Mouse (Mus musculus): ENCODE measurements at regions not wholly inside any gene's neighbourhood (a gene's known extent, or its start where the extent isn't known, plus 50 kb on each side); places are given as distances from the start of the nearest gene placed in this dataset.

- H3K27ac ChIP-seq (ENCODE audit: insufficient read depth, low read depth) = no peak overlapping the region
- H3K9me3 ChIP-seq (replicated peaks; ENCODE audit: low read length) = no peaks in the 10 kb centered on the region
- H3K27me3 ChIP-seq (replicated peaks) = peaks cover 51% of the 10 kb centered on the region
- in situ Hi-C loops (cut with MboI; ENCODE audit: low pct_ligation_motif_present, low pct_unique_long_range_greater_than_20kb, low sequenced_read_pairs) = no loop called here
- TF ChIP-seq MAZ (IDR thresholded peaks at IDR 0.05; ENCODE audit: low read depth, low read length) (no peak), CHD2 (IDR thresholded peaks at IDR 0.05; ENCODE audit: low read length) (no peak), ZKSCAN1 (IDR thresholded peaks at IDR 0.05; ENCODE audit: borderline replicate concordance, low read depth, low read length) (no peak), IRF4 (IDR thresholded peaks at IDR 0.05; ENCODE audit: low read depth, low read length) (no peak), JUND (conservative IDR thresholded peaks at IDR 0.05; ENCODE audit: low read depth, low read length) (no peak), SMC3 (IDR thresholded peaks at IDR 0.05; ENCODE audit: low read depth, low read length) (no peak), SIN3A (IDR thresholded peaks at IDR 0.05; ENCODE audit: low read length) (no peak), CTCF (conservative IDR thresholded peaks at IDR 0.05 in 1 of 2, IDR thresholded peaks at IDR 0.05 in 1 of 2; ENCODE audit: low read depth in 2 of 2, low read length in 2 of 2) (no peak)
- H3K79me2 ChIP-seq (replicated peaks; ENCODE audit: control insufficient read depth, extremely low read depth, insufficient read depth, poor library complexity, severe bottlenecking) = no peaks in the 10 kb centered on the region
- DNase-seq (ENCODE audit: extremely low read depth) = no peak
- dilution Hi-C loops (cut with MboI; ENCODE audit: extremely low pct_ligation_motif_present, extremely low pct_unique_long_range_greater_than_20kb, low sequenced_read_pairs) = no loop called here
- H3K4me1 ChIP-seq (ENCODE audit: control insufficient read depth in 1 of 2, insufficient read depth in 2 of 2) = peaks cover 0 to 5% of the 10 kb centered on the region in 2 experiments; a peak in 1 of 4 replicates
- H3K9ac ChIP-seq (ENCODE audit: insufficient read depth, low read depth) = no peak overlapping the region
- H3K4me2 ChIP-seq (ENCODE audit: insufficient read depth, low read depth, poor library complexity, severe bottlenecking) = no peak overlapping the region
- no peak overlapping the region for H3K4me3 ChIP-seq (replicated peaks in 1 of 3; ENCODE audit: low read depth in 2 of 3, low read length in 2 of 3, poor library complexity in 1 of 3)
- no peaks in the 10 kb centered on the region for H3K36me3 ChIP-seq (replicated peaks in 1 of 2; ENCODE audit: control insufficient read depth in 1 of 2, insufficient read depth in 1 of 2, low read length in 1 of 2)
Measured at GRCm38 (mm10) chr8:87350471-87350870, 121.9 kb downstream of the Cbln1 start.

GRCm38 (mm10) chr8:87349781-87350181 is 122.6 kb downstream of the Cbln1 start:
- dilution Hi-C loops (cut with MboI; ENCODE audit: extremely low pct_ligation_motif_present, extremely low pct_unique_long_range_greater_than_20kb, low sequenced_read_pairs) = no loop called here
- Histone ChIP-seq H3K9ac (ENCODE audit: insufficient read depth, low read depth) (no peak overlapping the region), H3K4me2 (ENCODE audit: insufficient read depth, low read depth, poor library complexity, severe bottlenecking) (no peak overlapping the region), H3K4me1 (ENCODE audit: control insufficient read depth in 1 of 2, insufficient read depth in 2 of 2) (peaks cover 0 to 11% of the 10 kb centered on the region in 2 experiments; a peak in 2 of 4 replicates), H3K27me3 (replicated peaks) (peaks cover 49% of the 10 kb centered on the region), H3K9me3 (replicated peaks; ENCODE audit: low read length) (no peaks in the 10 kb centered on the region), H3K36me3 (replicated peaks in 1 of 2; ENCODE audit: control insufficient read depth in 1 of 2, insufficient read depth in 1 of 2, low read length in 1 of 2) (no peaks in the 10 kb centered on the region), H3K27ac (ENCODE audit: insufficient read depth, low read depth) (no peak overlapping the region), H3K4me3 (replicated peaks in 1 of 3; ENCODE audit: low read depth in 2 of 3, low read length in 2 of 3, poor library complexity in 1 of 3) (no peak overlapping the region), H3K79me2 (replicated peaks; ENCODE audit: control insufficient read depth, extremely low read depth, insufficient read depth, poor library complexity, severe bottlenecking) (no peaks in the 10 kb centered on the region)
- no peak for DNase-seq (ENCODE audit: extremely low read depth)
- in situ Hi-C loops (cut with MboI; ENCODE audit: low pct_ligation_motif_present, low pct_unique_long_range_greater_than_20kb, low sequenced_read_pairs) = no loop called here
- TF ChIP-seq IRF4 (IDR thresholded peaks at IDR 0.05; ENCODE audit: low read depth, low read length) = no peak
- TF ChIP-seq MXI1 (IDR thresholded peaks at IDR 0.05; ENCODE audit: low read depth, low read length) = no peak
- TF ChIP-seq MYC (IDR thresholded peaks at IDR 0.05; ENCODE audit: low read depth, low read length) = no peak
- no peak for TF ChIP-seq JUND (conservative IDR thresholded peaks at IDR 0.05; ENCODE audit: low read depth, low read length)
- TF ChIP-seq NELFE (IDR thresholded peaks at IDR 0.05; ENCODE audit: low read depth, low read length) = no peak
- no peak for TF ChIP-seq ELF1 (IDR thresholded peaks at IDR 0.05; ENCODE audit: low read depth, low read length)

GRCm38 (mm10) chr8:87329371-87329770 is 143.0 kb downstream of the Cbln1 start:
- TF ChIP-seq MEF2A (IDR thresholded peaks at IDR 0.05; ENCODE audit: borderline replicate concordance, low read depth, low read length) = no peak
- TF ChIP-seq JUN (IDR thresholded peaks at IDR 0.05; ENCODE audit: insufficient read depth, low read depth, low read length) = no peak
- TF ChIP-seq EP300 (IDR thresholded peaks at IDR 0.05; ENCODE audit: low read length) = no peak
- no peak for TF ChIP-seq ELF1 (IDR thresholded peaks at IDR 0.05; ENCODE audit: low read depth, low read length)
- no peak for TF ChIP-seq BHLHE40 (IDR thresholded peaks at IDR 0.05; ENCODE audit: low read depth, low read length)
- no peak for TF ChIP-seq GABPA (IDR thresholded peaks at IDR 0.05; ENCODE audit: insufficient replicate concordance, low read depth, low read length)
- TF ChIP-seq PAX5 (IDR thresholded peaks at IDR 0.05; ENCODE audit: low read length) = no peak
- no peak for TF ChIP-seq POLR2AphosphoS2 (IDR thresholded peaks at IDR 0.05; ENCODE audit: low read depth, low read length)
- TF ChIP-seq MAZ (IDR thresholded peaks at IDR 0.05; ENCODE audit: low read depth, low read length) = no peak
- TF ChIP-seq MYC (IDR thresholded peaks at IDR 0.05; ENCODE audit: low read depth, low read length) = no peak
- no peak for TF ChIP-seq MAX (IDR thresholded peaks at IDR 0.05; ENCODE audit: low read length)
- no peak for TF ChIP-seq MAFK (IDR thresholded peaks at IDR 0.05; ENCODE audit: insufficient replicate concordance, low read length)
- no peak for TF ChIP-seq ZC3H11A (IDR thresholded peaks at IDR 0.05; ENCODE audit: low read depth, low read length)
- H3K79me2 ChIP-seq (replicated peaks; ENCODE audit: control insufficient read depth, extremely low read depth, insufficient read depth, poor library complexity, severe bottlenecking) = no peaks in the 10 kb centered on the region
- peaks cover 14% of the 10 kb centered on the region for H3K27me3 ChIP-seq (replicated peaks)
- dilution Hi-C loops (cut with MboI; ENCODE audit: extremely low pct_ligation_motif_present, extremely low pct_unique_long_range_greater_than_20kb, low sequenced_read_pairs) (no loop called here), in situ Hi-C loops (cut with MboI; ENCODE audit: low pct_ligation_motif_present, low pct_unique_long_range_greater_than_20kb, low sequenced_read_pairs) (no loop called here)
- H3K4me1 ChIP-seq (ENCODE audit: control insufficient read depth in 1 of 2, insufficient read depth in 2 of 2) = no peaks in the 10 kb centered on the region
- H3K36me3 ChIP-seq (replicated peaks in 1 of 2; ENCODE audit: control insufficient read depth in 1 of 2, insufficient read depth in 1 of 2, low read length in 1 of 2) = no peaks in the 10 kb centered on the region
- no peak for DNase-seq (ENCODE audit: extremely low read depth)
- no peak overlapping the region for H3K27ac ChIP-seq (ENCODE audit: insufficient read depth, low read depth)
- no peak overlapping the region for H3K9ac ChIP-seq (ENCODE audit: insufficient read depth, low read depth)
- no peak overlapping the region for H3K4me3 ChIP-seq (replicated peaks in 1 of 3; ENCODE audit: low read depth in 2 of 3, low read length in 2 of 3, poor library complexity in 1 of 3)
- H3K4me2 ChIP-seq (ENCODE audit: insufficient read depth, low read depth, poor library complexity, severe bottlenecking) = no peak overlapping the region
- peaks cover 4% of the 10 kb centered on the region for H3K9me3 ChIP-seq (replicated peaks; ENCODE audit: low read length)
